ENCODE assay signal across 26 mouse cellular contexts in the genomic region with DNA sequence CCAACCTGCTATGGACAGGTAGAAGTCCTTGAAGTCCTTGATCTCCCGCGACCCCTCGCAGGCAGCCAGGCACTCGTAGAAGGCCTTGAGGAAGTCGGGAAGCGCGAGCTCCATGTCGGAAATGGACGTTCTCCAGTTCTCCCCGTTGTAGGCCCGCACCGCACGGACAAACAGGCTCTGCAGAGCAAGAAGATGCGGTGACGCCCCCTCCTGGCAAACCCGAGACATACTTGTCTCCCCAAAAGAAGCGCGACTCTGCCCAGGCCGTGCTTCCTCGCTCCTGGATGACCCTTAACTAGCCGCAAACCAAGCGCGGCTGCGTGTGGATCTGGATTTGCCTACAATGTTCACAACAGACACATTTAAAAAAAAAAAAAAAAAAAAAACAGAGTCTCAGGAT. TPM values are rescaled to one million over a fixed set of nuclear protein-coding genes. Genes with fewer than 3 reads are reported as not detected.
"Had no signal": no experiment of that assay in that cellular context is flagged by ENCODE, and none has a peak within 500 bp of the region (broad histone marks: within the 10 kb centered on the region; RNA-seq: fewer than 3 reads in every experiment).

No protein-coding gene starts in this region.

- ATAC-seq: liver, embryonic 12.5 days; midbrain, embryonic 13.5 days had no signal

- H3K4me1 ChIP-seq: midbrain, embryonic 13.5 days had no signal

- H3K27me3 ChIP-seq: limb, embryonic 13.5 days; liver, embryonic 12.5 days; liver, embryonic 15.5 days; lung, embryonic 15.5 days; megakaryocyte, embryonic 14.5 days; midbrain, embryonic 13.5 days; stomach, embryonic 15.5 days had no signal

- DNase-seq: kidney, postnatal 4 days; layer of hippocampus, adult 9-11 months; liver; lung, adult 18-20 months; lung, postnatal 10 days; lung, postnatal 36 days; right cerebral cortex, postnatal 25 days; spleen, adult 18-20 months; thymus, postnatal 25 days had no signal

- H3K27ac ChIP-seq: limb, embryonic 10.5 days; limb, embryonic 13.5 days; liver, embryonic 12.5 days; liver, embryonic 15.5 days; lung, embryonic 15.5 days; midbrain, embryonic 10.5 days; midbrain, embryonic 13.5 days; stomach, embryonic 15.5 days had no signal

- H3K4me2 ChIP-seq: limb, embryonic 13.5 days; liver, embryonic 12.5 days; liver, embryonic 15.5 days; lung, embryonic 15.5 days; midbrain, embryonic 13.5 days; stomach, embryonic 15.5 days had no signal

- H3K4me3 ChIP-seq: limb, embryonic 10.5 days; limb, embryonic 13.5 days; liver, embryonic 12.5 days; liver, embryonic 15.5 days; lung, embryonic 15.5 days; megakaryocyte, embryonic 14.5 days; midbrain, embryonic 10.5 days; midbrain, embryonic 13.5 days; stomach, embryonic 15.5 days had no signal

- H3K9ac ChIP-seq: limb, embryonic 13.5 days; liver, embryonic 12.5 days; liver, embryonic 15.5 days; lung, embryonic 15.5 days; midbrain, embryonic 13.5 days; stomach, embryonic 15.5 days had no signal

- H3K36me3 ChIP-seq: midbrain, embryonic 13.5 days had no signal

- H3K9me3 ChIP-seq: limb, embryonic 10.5 days; limb, embryonic 13.5 days; liver, embryonic 12.5 days; liver, embryonic 15.5 days; lung, embryonic 15.5 days; megakaryocyte, embryonic 14.5 days; midbrain, embryonic 10.5 days; midbrain, embryonic 13.5 days; stomach, embryonic 15.5 days had no signal

RNA-seq across cellular contexts. Expression of a gene that starts 54.8 kb away (rescaled TPM):
- total RNA-seq: layer of hippocampus, adult 18-20 months; layer of hippocampus, postnatal 25 days; left cerebral cortex, adult 18-20 months; left cerebral cortex, postnatal 25 days; midbrain, postnatal 0 days had no signal
- polyA plus RNA-seq: kidney, embryonic 16.5 days; limb, embryonic 10.5 days; limb, embryonic 13.5 days; liver, embryonic 12.5 days; liver, embryonic 15.5 days; midbrain, embryonic 10.5 days; midbrain, embryonic 13.5 days; midbrain, postnatal 0 days; neural tube, embryonic 11.5 days; neural tube, embryonic 14.5 days; stomach, embryonic 15.5 days had no signal
